Mouse (Mus musculus) liver, embryonic 14.5 days (tissue): ENCODE results near the gene Slc25a14. TPM values are rescaled to one million over a fixed set of nuclear protein-coding genes. Genes with fewer than 3 reads are reported as not detected.
A peak's percentile ranks its signal among the peaks of the same experiment; 100 is the strongest.

Experiments
- ATAC-seq: fragments of 200-750 bp; cut with Nextera tagmentation; 2 replicates; pipeline ENCODE4 v1.8.0; 2017; ENCODE audit warnings: moderate number of reproducible peaks, mild to moderate bottlenecking, moderate library complexity; ENCODE audit not compliant: insufficient read depth
- DNase-seq, 3 experiments: peaks; one replicate each; pipeline ENCODE4 v3.0.0-alpha.2; 2012 to 2013; ENCODE audit warnings: low read depth in 3 of 3, low spot score in 3 of 3
- H3K27ac ChIP-seq: fragments of 300-500 bp; sonication (generic); 2 replicates; pipeline ENCODE4 v1.5.1; 2014; ENCODE audit warnings: moderate library complexity, mild to moderate bottlenecking, control low read depth, inconsistent platforms
- H3K27me3 ChIP-seq: fragments of 300-500 bp; sonication (generic); 2 replicates; pipeline ENCODE4 v1.6.1; 2014; ENCODE audit warnings: mild to moderate bottlenecking, low read length, moderate library complexity; ENCODE audit not compliant: control insufficient read depth, insufficient read depth
- H3K36me3 ChIP-seq: fragments of 300-500 bp; sonication (generic); replicated peaks from 2 replicates; pipeline ENCODE4 v1.6.1; 2014; ENCODE audit warnings: low read depth; ENCODE audit not compliant: control insufficient read depth, insufficient read depth
- H3K4me1 ChIP-seq, 2 experiments: fragments of 200-500 bp in 1 of 2; fragments of 300-500 bp in 1 of 2; sonication (generic) in 1 of 2; replicated peaks; 2 replicates each; pipeline ENCODE4 v1.6.1; 2012 to 2014; ENCODE audit warnings: antibody characterized with exemption in 1 of 2, inconsistent platforms in 1 of 2, low read length in 1 of 2; ENCODE audit not compliant: control insufficient read depth in 2 of 2, insufficient read depth in 2 of 2
- H3K4me2 ChIP-seq: fragments of 300-500 bp; sonication (generic); 2 replicates; pipeline ENCODE4 v1.6.1; 2014; ENCODE audit warnings: low read depth, mild to moderate bottlenecking, control low read depth, moderate library complexity
- H3K4me3 ChIP-seq, 2 experiments: fragments of 200-500 bp in 1 of 2; fragments of 300-500 bp in 1 of 2; sonication (generic) in 1 of 2; 2 replicates each; pipeline ENCODE4 v1.5.1; 2012 to 2014; ENCODE audit warnings: low read depth in 2 of 2, low read length in 2 of 2, mild to moderate bottlenecking in 2 of 2, control low read depth in 1 of 2, inconsistent platforms in 1 of 2, moderate library complexity in 1 of 2; ENCODE audit not compliant: insufficient read depth in 1 of 2
- H3K9ac ChIP-seq: fragments of 300-500 bp; sonication (generic); replicated peaks from 2 replicates; pipeline ENCODE4 v1.6.1; 2014; ENCODE audit warnings: mild to moderate bottlenecking, control low read depth, moderate library complexity
- H3K9me3 ChIP-seq: fragments of 300-500 bp; sonication (generic); 2 replicates; pipeline ENCODE4 v1.6.1; 2016; ENCODE audit warnings: low read length, mixed read lengths; ENCODE audit not compliant: control insufficient read depth
- CTCF ChIP-seq: IDR thresholded peaks from 2 replicates; pipeline ENCODE4 v1.5.1; 2016; ENCODE audit warnings: antibody characterized with exemption, low read depth, control low read depth
- EP300 ChIP-seq: IDR thresholded peaks from 2 replicates; pipeline ENCODE4 v1.6.1; 2016; ENCODE audit warnings: antibody characterized with exemption, low read depth
- WGBS: fragments of 180-500 bp; shearing (Covaris S2); extraction: QIAGEN DNeasy Blood & Tissue Kit; methylation state at CpG from one replicate; pipeline ENCODE4 v1.1.7; 2014; ENCODE audit not compliant: insufficient replicate concordance; 5-methylcytosine and 5-hydroxymethylcytosine counted together
- polyA plus RNA-seq, 2 experiments: library from polyadenylated mRNA; depleted of rRNA in 1 of 2; stranded (reverse) in 1 of 2; unstranded in 1 of 2; fragments of >200 nt; fragmentation: Nextera tagmentation in 1 of 2; extraction: Ambion mirVana in 1 of 2; gene quantifications; 2 replicates each; pipeline versions ENCODE4 v1.2.1 to v1.2.3; 2012 to 2014

Gene Slc25a14
- 1.8 and 2.2 TPM in 2 replicates for polyA plus RNA-seq (2012; rRNA removed)
- polyA plus RNA-seq (2014; fragmentation: Nextera tagmentation; extraction: Ambion mirVana) = 3.6 and 4.5 TPM in 2 replicates

- Histone ChIP-seq H3K36me3 (no peaks in the 10 kb centered on the region), H3K4me2 (peak within 1 kb of the TSS; percentile 73), H3K9ac (peak within 1 kb of the TSS; percentile 65), H3K4me3 (peak within 1 kb of the TSS; percentile 69 to 84), H3K27ac (no peak within 1 kb of the TSS; the same call in 1 of the 2 replicates), H3K27me3 (no peaks in the 10 kb centered on the region), H3K9me3 (no peaks in the 10 kb centered on the region), H3K4me1 (no peaks in the 10 kb centered on the region)
- ATAC-seq (peak; percentile 94), DNase-seq (peak; percentile 50 to 64 (median 55))
- TF ChIP-seq EP300 = no peak
- no peak for TF ChIP-seq CTCF
- WGBS = 9% methylated on average over 38 of the region's 38 CpGs
Measured at GRCm38 (mm10) chrX:48623379-48624053, at the start of gene Slc25a14. Gene Slc25a14, plus strand, starts transcription at chrX:48623413.

GRCm38 (mm10) chrX:48583332-48583731 lies 39.9 kb upstream of the Slc25a14 start:
- H3K27me3 ChIP-seq = no peaks in the 10 kb centered on the region
- H3K4me1 ChIP-seq = no peaks in the 10 kb centered on the region
- ATAC-seq = no peak
- TF ChIP-seq EP300 = no peak
- no peak for TF ChIP-seq CTCF
- no peaks in the 10 kb centered on the region for H3K9me3 ChIP-seq
- H3K4me3 ChIP-seq = no peak overlapping the region
- no peak overlapping the region for H3K27ac ChIP-seq
- peaks cover 3% of the 10 kb centered on the region; the same call in 1 of the 2 replicates for H3K36me3 ChIP-seq
- H3K9ac ChIP-seq = no peak overlapping the region
- no peak for DNase-seq
- H3K4me2 ChIP-seq = no peak overlapping the region

GRCm38 (mm10) chrX:48593721-48594098 lies 29.5 kb upstream of the Slc25a14 start:
- peak overlapping the region; percentile 70 to 75 for H3K4me3 ChIP-seq
- no peak for DNase-seq
- peaks cover 3% of the 10 kb centered on the region; the same call in 1 of the 2 replicates for H3K36me3 ChIP-seq
- H3K4me2 ChIP-seq = peak overlapping the region; percentile 70
- TF ChIP-seq CTCF (no peak), EP300 (no peak)
- H3K27ac ChIP-seq = no peak overlapping the region
- peaks cover 0 to 3% of the 10 kb centered on the region in 2 experiments; a peak in 1 of 4 replicates for H3K4me1 ChIP-seq
- no peaks in the 10 kb centered on the region for H3K9me3 ChIP-seq
- WGBS = 17% methylated on average over 11 of the region's 15 CpGs
- H3K9ac ChIP-seq = peak overlapping the region; percentile 68
- no peaks in the 10 kb centered on the region for H3K27me3 ChIP-seq
- ATAC-seq = peak; percentile 23; the same call in 1 of the 2 replicates

GRCm38 (mm10) chrX:48594099-48594760 lies 29.0 kb upstream of the Slc25a14 start, which contains the start of gene Zfp280c:
Gene Zfp280c, minus strand, starts transcription at chrX:48594504.
- DNase-seq = peak; percentile 45 to 49 (median 46)
- WGBS = 9% methylated on average over 45 of the region's 45 CpGs
- H3K9me3 ChIP-seq = no peaks in the 10 kb centered on the region
- TF ChIP-seq EP300 (no peak), CTCF (no peak)
- peaks cover 0 to 3% of the 10 kb centered on the region in 2 experiments; a peak in 1 of 4 replicates for H3K4me1 ChIP-seq
- peak; percentile 89 for ATAC-seq
- peaks cover 3% of the 10 kb centered on the region; the same call in 1 of the 2 replicates for H3K36me3 ChIP-seq
- peak within 1 kb of the TSS; percentile 70 for H3K4me2 ChIP-seq
- H3K27me3 ChIP-seq = no peaks in the 10 kb centered on the region
- H3K4me3 ChIP-seq = peak within 1 kb of the TSS; percentile 70 to 75
- peak within 1 kb of the TSS; percentile 68 for H3K9ac ChIP-seq
- H3K27ac ChIP-seq = no peak within 1 kb of the TSS

- ATAC-seq (no peak), DNase-seq (no peak)
- WGBS = 69% methylated on average over 9 of the region's 9 CpGs
- no peak overlapping the region for H3K4me2 ChIP-seq
- H3K27me3 ChIP-seq = no peaks in the 10 kb centered on the region
- no peaks in the 10 kb centered on the region for H3K9me3 ChIP-seq
- no peak overlapping the region for H3K9ac ChIP-seq
- H3K4me1 ChIP-seq = peaks cover 0 to 3% of the 10 kb centered on the region in 2 experiments; a peak in 1 of 4 replicates
- no peak for TF ChIP-seq EP300
- no peak for TF ChIP-seq CTCF
- no peak overlapping the region for H3K27ac ChIP-seq
- peaks cover under 1% of the 10 kb centered on the region; the same call in 1 of the 2 replicates for H3K36me3 ChIP-seq
- no peak overlapping the region for H3K4me3 ChIP-seq
Measured at GRCm38 (mm10) chrX:48596053-48596452, 27.2 kb upstream of the Slc25a14 start.
